Mouse (Mus musculus) B cell, adult 2 months (primary cell): ENCODE results near the gene Mta2.

Experiments used
- DNase-seq, 2 experiments: peaks; one replicate each; pipeline ENCODE4 v3.0.0; 2022

Mta2 gene

DNA sequence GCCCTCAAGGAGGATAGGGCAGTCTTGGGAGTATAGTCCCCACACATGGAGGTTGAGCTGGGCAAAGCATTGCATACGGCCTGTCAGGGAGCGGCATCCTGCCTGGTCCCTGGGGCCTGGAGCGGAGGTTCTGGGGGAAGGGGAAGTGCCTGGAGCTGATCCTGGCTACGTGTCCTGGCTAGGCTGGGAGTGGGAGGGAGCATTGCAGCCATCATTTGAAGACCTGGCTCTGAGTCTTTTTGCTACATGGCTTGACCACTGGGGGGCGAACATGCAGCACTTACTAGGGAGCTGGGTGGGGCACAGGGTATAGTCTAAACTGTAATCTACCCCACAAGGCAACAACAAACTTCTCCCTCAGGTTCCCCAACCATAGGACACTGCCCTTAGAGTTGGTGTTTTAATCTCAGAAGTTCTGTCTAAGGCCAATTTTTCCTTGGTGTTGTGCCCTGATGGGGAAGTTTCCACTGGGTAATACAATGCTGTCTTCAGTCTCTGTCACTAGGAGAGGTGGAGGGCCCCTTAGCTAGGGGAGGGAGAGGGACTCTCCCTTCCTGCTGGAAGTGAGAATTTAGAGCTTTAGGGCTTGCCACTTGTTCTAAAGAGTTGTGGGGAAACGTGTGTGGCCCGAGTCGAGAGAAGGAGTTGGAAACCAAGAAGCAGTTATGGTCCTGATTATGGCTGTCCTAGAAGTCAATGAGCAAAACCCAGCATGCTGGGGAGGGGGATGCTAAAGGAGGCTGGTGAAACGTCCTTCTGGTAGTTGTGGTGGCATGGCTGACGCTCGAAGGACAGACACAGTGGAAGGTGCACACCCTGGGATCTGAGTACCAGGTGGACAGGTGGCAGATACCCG lies 51.3 kb downstream of the Mta2 start:
- DNase-seq, result peak; percentile 88 to 91

DNA sequence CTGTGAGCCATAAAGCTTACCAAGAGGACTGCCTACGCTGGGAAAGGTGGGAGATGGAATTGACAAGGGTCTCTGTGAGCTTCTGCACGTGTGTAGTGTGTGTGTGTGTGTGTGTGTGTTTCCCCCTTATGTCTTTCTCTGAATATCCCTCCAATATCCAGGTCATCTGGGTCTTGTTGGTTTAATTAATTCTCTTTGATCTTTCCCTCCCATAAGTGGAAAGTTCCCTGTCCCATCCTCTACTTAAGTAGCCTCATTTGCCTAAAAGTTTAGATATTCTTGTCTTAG lies 51.9 kb downstream of the Mta2 start:
- DNase-seq, result no peak

DNA sequence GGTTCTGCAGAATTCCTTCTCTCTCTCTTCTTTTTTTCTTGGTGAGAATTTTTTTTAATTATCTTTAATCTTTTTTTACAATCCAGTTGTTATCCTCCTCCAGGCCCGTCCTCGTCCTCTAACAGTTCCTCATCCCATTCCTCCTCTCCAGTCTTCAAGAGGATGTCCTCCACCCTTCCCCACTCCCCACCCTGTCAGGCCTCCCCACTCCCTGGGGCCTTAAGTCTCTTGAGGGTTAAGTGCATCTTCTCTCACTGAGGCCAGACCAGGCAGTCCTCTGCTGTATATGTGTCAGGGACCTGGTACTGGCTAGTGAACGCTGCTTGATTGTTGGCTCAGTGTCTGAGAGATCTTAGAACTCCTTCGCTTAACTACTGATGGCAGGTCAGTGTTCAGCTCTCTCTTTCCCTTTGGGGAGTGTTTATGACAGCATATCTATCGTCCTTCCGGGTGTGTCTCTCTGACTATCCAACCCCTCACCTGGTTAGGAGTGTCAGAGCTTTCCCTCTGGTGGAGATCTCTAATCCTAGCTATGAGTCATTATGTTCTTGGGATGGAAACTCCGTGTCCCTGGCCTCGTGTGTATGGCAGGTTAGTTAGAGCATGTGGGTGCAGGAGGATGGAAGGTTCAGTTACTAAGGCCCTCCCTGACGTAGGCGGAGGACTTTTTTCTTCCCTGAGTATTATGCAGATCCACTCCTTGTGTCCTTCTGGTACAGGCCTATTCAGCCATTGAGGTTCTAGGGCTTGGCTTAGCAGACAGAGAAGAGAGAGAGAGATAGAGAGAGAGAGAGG lies 53.3 kb downstream of the Mta2 start:
- DNase-seq, result no peak

DNA sequence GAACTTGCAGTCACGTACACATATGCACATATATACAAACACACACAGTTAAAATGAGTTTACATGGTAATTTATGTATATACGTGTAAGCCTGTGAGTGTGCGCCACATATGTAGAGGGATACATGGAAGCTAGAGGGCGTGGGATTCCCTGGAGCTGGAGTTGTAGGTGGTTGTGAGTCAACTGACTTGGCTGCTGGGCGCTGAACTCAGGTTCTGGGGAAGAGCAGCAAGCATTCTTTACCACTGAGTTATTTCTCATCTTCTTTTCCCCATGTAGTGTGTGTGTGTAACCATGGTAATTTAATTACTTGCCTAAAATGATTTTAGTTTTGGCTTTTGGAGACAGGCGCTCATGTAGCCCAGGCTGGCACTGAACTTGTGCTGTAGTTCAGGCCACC lies 54.9 kb downstream of the Mta2 start:
- no peak for DNase-seq

DNA sequence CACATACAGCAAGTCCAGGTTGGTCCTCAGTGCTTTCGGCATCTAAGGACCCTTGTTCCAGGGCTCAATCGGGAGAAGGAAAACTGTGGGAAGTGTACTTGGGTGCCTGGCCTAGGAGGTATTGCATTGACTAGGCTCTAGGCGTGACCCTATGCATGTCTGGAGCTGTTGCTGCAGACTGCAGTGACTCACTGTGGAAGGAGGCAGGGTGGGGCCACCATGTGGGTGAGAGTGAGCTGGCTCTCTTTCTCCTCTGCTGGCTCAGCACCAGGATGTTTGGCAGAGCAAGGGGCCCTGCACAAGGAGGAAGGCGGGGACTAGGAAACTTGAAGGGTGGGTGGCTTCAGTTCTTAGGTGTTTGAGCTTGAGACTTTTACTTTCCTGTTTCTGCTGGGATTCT lies 55.9 kb downstream of the Mta2 start:
- DNase-seq, result peak; percentile 50 to 61

DNA sequence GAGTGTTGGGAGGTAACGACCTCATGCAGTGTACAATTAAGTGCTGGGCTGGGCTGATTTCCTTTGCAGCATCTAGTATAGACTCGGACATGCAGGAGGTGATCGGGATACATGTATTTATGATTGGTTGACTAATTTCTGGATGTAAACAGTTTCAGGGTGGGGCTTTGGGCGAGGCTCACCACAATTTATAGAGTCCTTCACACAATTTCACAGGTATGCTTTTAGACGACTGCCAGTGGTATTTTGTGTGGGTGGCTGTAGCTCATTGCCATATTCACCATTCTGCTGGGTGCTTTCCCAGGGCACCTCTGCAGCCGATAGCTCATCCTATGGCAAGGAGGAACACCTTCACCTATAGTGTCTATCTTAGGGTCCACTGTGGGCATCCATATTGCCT lies 56.9 kb downstream of the Mta2 start:
- DNase-seq, result no peak

DNA sequence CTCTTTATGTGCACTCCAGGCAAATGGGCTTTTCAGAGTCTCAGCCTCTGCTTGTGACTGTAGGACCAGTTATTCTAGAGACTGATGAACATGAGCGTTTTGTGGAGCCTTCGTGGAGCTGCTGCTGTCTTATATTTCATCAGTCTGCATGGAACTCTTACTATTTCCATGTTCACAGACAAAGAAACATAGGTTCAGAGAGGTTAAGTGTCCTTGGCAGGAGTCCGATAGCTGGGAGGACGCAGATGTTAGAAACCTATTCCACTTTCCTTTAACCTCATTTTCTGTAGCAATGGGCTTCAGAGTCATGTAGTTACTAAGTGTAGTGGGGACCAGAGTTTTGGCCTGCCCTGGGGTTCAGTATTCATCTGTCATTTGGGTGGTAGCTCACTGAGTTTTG lies 57.5 kb downstream of the Mta2 start:
- DNase-seq, result no peak
